Mouse (Mus musculus) embryonic facial prominence, embryonic 14.5 days (tissue): ENCODE data around the gene Zan. TPM values are rescaled to one million over a fixed set of nuclear protein-coding genes. Genes with fewer than 3 reads are reported as not detected.

ENCODE experiments used
- ATAC-seq: fragments of 200-750 bp; cut with Nextera tagmentation; 2 replicates; pipeline ENCODE4 v1.8.0; 2017; ENCODE audit warnings: low read depth, moderate number of reproducible peaks, moderate TSS enrichment
- DNase-seq: peaks from one replicate; pipeline ENCODE4 v3.0.0-alpha.2; 2015; ENCODE audit warnings: low spot score
- H3K27ac ChIP-seq: fragments of 300-500 bp; sonication (generic); replicated peaks from 2 replicates; pipeline ENCODE4 v1.5.1; 2014; ENCODE audit warnings: low read depth, mild to moderate bottlenecking, low read length, moderate library complexity
- H3K27me3 ChIP-seq: fragments of 300-500 bp; sonication (generic); replicated peaks from 2 replicates; pipeline ENCODE4 v1.6.1; 2014; ENCODE audit warnings: low read length; ENCODE audit not compliant: control insufficient read depth, insufficient read depth
- H3K36me3 ChIP-seq: fragments of 300-500 bp; sonication (generic); 2 replicates; pipeline ENCODE4 v1.6.1; 2014; ENCODE audit warnings: low read length, mixed read lengths; ENCODE audit not compliant: control insufficient read depth, insufficient read depth
- H3K4me1 ChIP-seq: fragments of 300-500 bp; sonication (generic); 2 replicates; pipeline ENCODE4 v1.6.1; 2014; ENCODE audit warnings: antibody characterized with exemption, low read length; ENCODE audit not compliant: control insufficient read depth, insufficient read depth
- H3K4me2 ChIP-seq: fragments of 300-500 bp; sonication (generic); 2 replicates; pipeline ENCODE4 v1.6.1; 2014; ENCODE audit warnings: low read depth, mild to moderate bottlenecking, low read length, moderate library complexity, mixed read lengths
- H3K4me3 ChIP-seq: fragments of 300-500 bp; sonication (generic); 2 replicates; pipeline ENCODE4 v1.5.1; 2014; ENCODE audit warnings: low read depth, mild to moderate bottlenecking, low read length
- H3K9ac ChIP-seq: fragments of 300-500 bp; sonication (generic); 2 replicates; pipeline ENCODE4 v1.6.1; 2014; ENCODE audit warnings: low read depth, mild to moderate bottlenecking, low read length, moderate library complexity, mixed read lengths
- H3K9me3 ChIP-seq: fragments of 300-500 bp; sonication (generic); 2 replicates; pipeline ENCODE4 v1.6.1; 2016; ENCODE audit warnings: low read length; ENCODE audit not compliant: control insufficient read depth
- WGBS: fragments of 180-500 bp; shearing (Covaris S2); extraction: QIAGEN DNeasy Blood & Tissue Kit; methylation state at CpG from one replicate; pipeline ENCODE4 v1.1.7; 2014; 5-methylcytosine and 5-hydroxymethylcytosine counted together
- polyA plus RNA-seq: library from polyadenylated mRNA; unstranded; fragments of >200 nt; fragmentation: Nextera tagmentation; extraction: Ambion mirVana; gene quantifications from 2 replicates; pipeline ENCODE4 v1.2.1, GENCODE M21; 2014

Zan gene
- polyA plus RNA-seq: 0.21 and 0.26 TPM in 2 replicates

GRCm38 (mm10) chr5:137476964-137477363 is at the start of gene Zan:
Gene Zan (minus strand): TSS chr5:137477064.
- Histone ChIP-seq H3K4me3 (no peak within 1 kb of the TSS), H3K36me3 (no peaks in the 10 kb centered on the region), H3K27me3 (no peaks in the 10 kb centered on the region), H3K4me1 (no peaks in the 10 kb centered on the region), H3K9ac (no peak within 1 kb of the TSS), H3K4me2 (no peak within 1 kb of the TSS), H3K9me3 (no peaks in the 10 kb centered on the region), H3K27ac (no peak within 1 kb of the TSS)
- WGBS: 88% methylated on average over 5 of the region's 5 CpGs
- DNase-seq (no peak), ATAC-seq (no peak)

GRCm38 (mm10) chr5:137526192-137526936 is 49.5 kb upstream of the Zan start:
- Histone ChIP-seq H3K4me2 (no peak overlapping the region), H3K4me1 (no peaks in the 10 kb centered on the region), H3K27ac (0 out of 2 replicates have a peak overlapping the region, but pooled peaks have one; percentile 15), H3K9me3 (no peaks in the 10 kb centered on the region), H3K36me3 (peaks cover 89% of the 10 kb centered on the region), H3K9ac (no peak overlapping the region), H3K4me3 (no peak overlapping the region), H3K27me3 (no peaks in the 10 kb centered on the region)
- DNase-seq (peak; percentile 51), ATAC-seq (no peak)
- WGBS: 62% methylated on average over 16 of the region's 16 CpGs

GRCm38 (mm10) chr5:137525511-137525910 is 48.6 kb upstream of the Zan start:
- Histone ChIP-seq H3K4me2 (no peak overlapping the region), H3K36me3 (peaks cover 98% of the 10 kb centered on the region), H3K4me3 (no peak overlapping the region), H3K27ac (no peak overlapping the region), H3K9ac (no peak overlapping the region), H3K27me3 (no peaks in the 10 kb centered on the region), H3K9me3 (no peaks in the 10 kb centered on the region), H3K4me1 (no peaks in the 10 kb centered on the region)
- WGBS: 75% methylated on average over 16 of the region's 16 CpGs
- ATAC-seq (no peak), DNase-seq (no peak)

- no peaks in the 10 kb centered on the region for H3K4me1 ChIP-seq
- no peak overlapping the region for H3K4me2 ChIP-seq
- ATAC-seq (no peak), DNase-seq (no peak)
- H3K9me3 ChIP-seq: no peaks in the 10 kb centered on the region
- no peak overlapping the region for H3K9ac ChIP-seq
- H3K27ac ChIP-seq: no peak overlapping the region
- H3K4me3 ChIP-seq: no peak overlapping the region
- H3K36me3 ChIP-seq: peaks cover 99% of the 10 kb centered on the region
- 83% methylated on average over 12 of the region's 13 CpGs for WGBS
- H3K27me3 ChIP-seq: no peaks in the 10 kb centered on the region
Observed at GRCm38 (mm10) chr5:137524671-137525070, 47.8 kb upstream of the Zan start.

DNA sequence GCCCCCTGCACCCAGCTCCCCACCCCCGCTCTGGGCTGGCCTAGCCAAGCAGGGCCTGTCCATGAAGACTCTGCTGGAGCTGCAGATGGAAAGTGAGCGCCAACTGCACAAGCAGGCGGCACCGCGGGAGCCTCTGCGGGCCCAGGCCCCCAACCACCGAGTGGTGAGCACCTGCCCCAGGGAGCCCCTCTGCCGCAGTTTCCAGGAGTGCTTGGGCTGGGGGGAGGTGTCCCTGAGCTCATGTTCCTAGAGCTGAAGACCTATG is 47.3 kb upstream of the Zan start:
- Histone ChIP-seq H3K36me3 (peaks cover 99% of the 10 kb centered on the region), H3K9ac (no peak overlapping the region), H3K9me3 (no peaks in the 10 kb centered on the region), H3K4me3 (no peak overlapping the region), H3K27me3 (no peaks in the 10 kb centered on the region), H3K4me1 (no peaks in the 10 kb centered on the region), H3K4me2 (no peak overlapping the region), H3K27ac (no peak overlapping the region)
- ATAC-seq (no peak), DNase-seq (no peak)
- WGBS: 74% methylated on average over 4 of the region's 8 CpGs

GRCm38 (mm10) chr5:137523396-137524250 is 46.8 kb upstream of the Zan start:
- H3K4me2 ChIP-seq: no peak overlapping the region
- H3K4me1 ChIP-seq: no peaks in the 10 kb centered on the region
- H3K27me3 ChIP-seq: no peaks in the 10 kb centered on the region
- H3K4me3 ChIP-seq: no peak overlapping the region
- H3K36me3 ChIP-seq: peaks cover 99% of the 10 kb centered on the region
- DNase-seq (no peak), ATAC-seq (no peak)
- WGBS: 84% methylated on average over 23 of the region's 25 CpGs
- no peaks in the 10 kb centered on the region for H3K9me3 ChIP-seq
- no peak overlapping the region for H3K27ac ChIP-seq
- no peak overlapping the region for H3K9ac ChIP-seq

- H3K4me1 ChIP-seq: no peaks in the 10 kb centered on the region
- no peaks in the 10 kb centered on the region for H3K9me3 ChIP-seq
- H3K27ac ChIP-seq: no peak overlapping the region
- no peak overlapping the region for H3K9ac ChIP-seq
- no peak overlapping the region for H3K4me3 ChIP-seq
- ATAC-seq (no peak), DNase-seq (no peak)
- no peak overlapping the region for H3K4me2 ChIP-seq
- H3K27me3 ChIP-seq: no peaks in the 10 kb centered on the region
- H3K36me3 ChIP-seq: peaks cover 99% of the 10 kb centered on the region
- WGBS: 75% methylated on average over 11 of the region's 11 CpGs
Observed at GRCm38 (mm10) chr5:137522711-137523110, 45.8 kb upstream of the Zan start.

GRCm38 (mm10) chr5:137521861-137522260 is 45.0 kb upstream of the Zan start:
- WGBS: 78% methylated on average over 9 of the region's 9 CpGs
- H3K9ac ChIP-seq: no peak overlapping the region
- H3K9me3 ChIP-seq: no peaks in the 10 kb centered on the region
- no peak for ATAC-seq
- H3K4me1 ChIP-seq: no peaks in the 10 kb centered on the region
- no peak for DNase-seq
- no peak overlapping the region for H3K4me3 ChIP-seq
- no peaks in the 10 kb centered on the region for H3K27me3 ChIP-seq
- no peak overlapping the region for H3K27ac ChIP-seq
- no peak overlapping the region for H3K4me2 ChIP-seq
- H3K36me3 ChIP-seq: peaks cover 96% of the 10 kb centered on the region
